Mouse (Mus musculus): ENCODE results near the gene Mc1r. TPM values are rescaled to one million over a fixed set of nuclear protein-coding genes. Genes with fewer than 3 reads are reported as not detected.

Mc1r gene
- total RNA-seq (2022), result not detected

- DNase-seq (ENCODE audit: low spot score), result peak; percentile 25
These were observed at the start of gene Mc1r for GRCm38 (mm10) chr8:123406786-123407185. Mc1r (plus strand) TSS chr8:123407107.

DNA sequence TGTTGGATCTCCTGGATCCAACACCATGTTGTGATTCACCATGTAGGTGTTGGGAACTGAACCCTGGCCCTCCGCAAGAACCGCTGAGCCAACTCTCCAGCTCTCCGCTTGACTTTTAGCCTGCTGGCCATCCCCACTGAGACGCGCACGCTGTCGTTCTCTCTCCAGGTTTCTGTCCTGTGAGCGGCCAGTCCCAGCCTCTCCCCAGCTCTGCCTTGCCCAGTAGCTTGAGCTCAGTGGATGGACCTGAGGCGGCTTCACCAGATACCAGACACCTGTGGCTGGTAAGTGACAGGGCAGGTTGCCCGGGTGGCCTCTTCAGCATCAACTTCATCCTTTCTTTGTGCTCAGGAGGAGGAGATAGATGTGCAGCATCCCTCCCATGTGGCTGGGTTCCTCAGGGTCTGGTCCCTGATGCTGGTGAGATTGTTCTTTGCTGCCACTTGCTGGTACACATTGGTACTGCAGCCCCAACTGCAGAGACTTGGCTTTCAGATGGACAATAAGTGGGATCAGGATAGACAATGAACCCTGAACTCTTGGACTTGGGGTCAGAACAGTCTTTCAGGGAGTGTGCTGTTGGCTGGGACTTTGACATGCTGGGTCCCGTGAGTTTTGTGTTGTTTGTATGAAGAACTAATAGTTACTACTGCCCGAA is 45.7 kb upstream of the Mc1r start:
- peak; percentile 72 for DNase-seq (ENCODE audit: low spot score)

DNA sequence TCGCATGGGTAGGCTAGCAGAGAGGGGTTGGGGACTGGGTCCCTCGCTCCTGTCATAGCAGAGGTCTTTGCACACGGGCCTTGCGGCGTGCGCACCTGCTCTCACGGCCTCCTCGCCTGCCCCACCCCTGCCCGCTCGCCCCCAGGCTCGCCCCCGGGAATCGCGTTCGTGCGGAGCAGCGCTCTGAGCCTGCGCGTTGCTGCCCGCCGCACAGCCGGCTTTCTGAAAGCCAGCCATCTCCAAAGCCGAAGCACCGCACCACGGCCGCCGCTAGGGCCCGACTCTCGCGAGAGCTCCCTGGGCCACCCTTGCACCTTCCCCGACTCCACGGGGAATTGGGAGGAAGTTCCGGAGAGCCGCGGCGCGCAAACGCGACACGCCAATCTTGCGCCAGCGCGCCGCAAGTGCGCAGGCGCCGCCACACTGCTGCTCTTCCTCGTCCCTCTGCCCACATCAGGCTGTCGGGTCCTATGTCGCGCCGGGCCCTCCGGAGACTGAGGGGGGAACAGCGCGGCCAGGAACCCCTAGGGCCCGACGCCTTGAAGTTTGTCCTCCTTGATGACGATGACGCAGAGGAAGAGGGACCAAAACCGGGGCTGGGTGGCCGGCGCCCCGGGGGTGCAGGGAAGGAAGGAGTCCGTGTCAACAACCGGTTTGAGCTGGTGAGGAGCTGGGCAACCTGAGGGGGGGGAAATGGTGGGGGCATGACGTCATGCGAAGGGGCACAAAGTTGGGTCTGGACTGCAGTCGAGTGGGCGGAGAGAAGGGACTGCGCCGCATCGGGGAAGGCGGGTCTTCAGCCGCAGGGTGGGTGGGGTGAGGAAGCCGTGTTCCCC is 33.3 kb upstream of the Mc1r start, which contains the start of gene Tcf25:
Tcf25 (plus strand) TSS at position 351 of the 836 bp plus-strand sequence.
- DNase-seq (ENCODE audit: low spot score), result peak; percentile 93

DNA sequence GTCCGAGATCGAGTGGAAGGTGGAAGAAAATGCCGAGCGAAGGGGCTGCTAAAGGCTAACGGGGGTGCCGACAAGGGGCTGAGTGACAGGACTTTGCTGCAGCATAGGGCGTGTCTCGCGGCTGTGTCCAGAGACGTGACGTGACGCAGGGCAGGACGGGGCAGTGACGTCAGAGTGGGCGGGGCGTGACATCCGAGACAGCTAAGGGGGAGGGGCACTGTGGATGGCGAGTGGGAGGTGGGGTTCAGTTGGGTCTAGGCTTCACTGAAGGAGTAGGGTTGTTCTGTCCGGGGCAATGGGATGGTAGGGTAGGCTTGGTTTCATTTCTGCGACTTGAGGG is 32.7 kb upstream of the Mc1r start:
- peak; percentile 92 for DNase-seq (ENCODE audit: low spot score)

DNA sequence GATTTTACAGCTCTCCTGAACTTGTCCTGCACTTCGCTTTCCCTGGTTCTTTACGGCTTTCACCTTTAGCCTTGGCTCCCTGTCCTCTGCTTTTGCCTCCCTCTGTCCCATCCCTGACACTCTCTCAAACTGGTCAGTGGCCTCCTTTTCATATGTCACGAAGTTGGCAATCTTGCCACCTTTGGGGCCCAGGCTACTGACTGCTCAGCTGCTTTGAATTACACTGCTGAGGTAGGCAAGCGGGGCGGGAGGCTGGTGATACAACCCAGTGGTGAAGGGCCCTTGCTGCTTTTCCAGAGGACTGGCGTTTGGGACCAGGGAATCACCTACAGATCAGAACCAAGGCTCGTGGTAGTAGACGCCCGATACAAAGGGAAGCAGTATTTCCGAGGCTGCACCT is 31.2 kb upstream of the Mc1r start:
- no peak for DNase-seq (ENCODE audit: low spot score)

GRCm38 (mm10) chr8:123376106-123376505 is 30.8 kb upstream of the Mc1r start:
- DNase-seq (ENCODE audit: low spot score), result no peak

- DNase-seq (ENCODE audit: low spot score), result no peak
These were observed 25.2 kb upstream of the Mc1r start for GRCm38 (mm10) chr8:123381711-123382110.

DNA sequence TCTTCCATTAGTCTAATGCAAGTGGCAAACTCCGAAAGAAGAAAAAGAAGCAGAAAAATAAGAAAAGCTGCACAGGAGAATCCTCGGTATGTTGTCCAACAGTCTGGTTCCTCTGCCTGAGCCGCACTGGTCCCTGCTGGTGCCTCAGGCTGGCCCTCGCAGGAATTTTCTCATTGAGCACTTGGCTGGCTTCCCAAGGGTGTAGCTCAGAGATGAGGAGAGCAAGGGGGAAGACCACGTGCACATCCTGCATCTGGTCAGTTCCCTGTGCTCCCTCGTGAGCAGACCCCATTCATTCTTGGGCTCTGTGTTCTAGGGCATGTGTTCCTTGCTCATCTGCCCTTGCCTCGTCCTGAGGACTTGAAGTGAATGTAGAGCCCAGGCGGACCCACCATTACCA is 24.4 kb upstream of the Mc1r start:
- DNase-seq (ENCODE audit: low spot score), result no peak

DNA sequence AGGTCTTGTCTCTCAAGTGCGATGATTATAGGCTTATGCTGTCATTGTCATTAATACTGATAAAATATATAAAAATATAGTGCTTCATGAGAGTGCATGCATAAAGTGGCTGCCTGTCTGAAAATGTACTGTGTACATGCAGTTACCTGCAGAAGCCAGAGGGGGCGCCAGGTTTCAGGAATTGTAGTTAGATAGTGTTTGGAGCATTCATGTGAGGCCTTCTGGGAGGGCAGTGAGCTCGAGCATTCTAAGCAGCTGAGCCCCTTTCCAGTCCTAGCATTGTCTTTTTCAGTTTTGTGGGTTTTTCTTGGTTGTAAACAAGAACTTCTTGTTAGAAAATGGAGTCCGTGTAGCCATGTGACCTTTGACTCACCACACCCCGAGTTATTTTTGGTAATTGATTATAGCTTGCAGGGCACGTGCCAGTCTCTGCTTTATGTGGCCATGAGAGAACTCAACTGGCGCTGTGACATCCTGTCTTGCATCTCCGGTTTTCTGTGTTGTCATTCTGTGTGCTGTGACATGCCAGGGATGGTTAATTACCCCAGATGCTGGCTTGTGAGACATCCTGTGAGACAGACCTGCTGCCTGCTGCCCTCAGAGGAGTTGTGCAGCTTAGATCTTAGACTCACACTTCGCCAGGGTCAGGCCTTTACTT is 21.9 kb upstream of the Mc1r start:
- DNase-seq (ENCODE audit: low spot score), result no peak

- DNase-seq (ENCODE audit: low spot score), result no peak
These were observed 19.9 kb upstream of the Mc1r start for GRCm38 (mm10) chr8:123387041-123387440.

DNA sequence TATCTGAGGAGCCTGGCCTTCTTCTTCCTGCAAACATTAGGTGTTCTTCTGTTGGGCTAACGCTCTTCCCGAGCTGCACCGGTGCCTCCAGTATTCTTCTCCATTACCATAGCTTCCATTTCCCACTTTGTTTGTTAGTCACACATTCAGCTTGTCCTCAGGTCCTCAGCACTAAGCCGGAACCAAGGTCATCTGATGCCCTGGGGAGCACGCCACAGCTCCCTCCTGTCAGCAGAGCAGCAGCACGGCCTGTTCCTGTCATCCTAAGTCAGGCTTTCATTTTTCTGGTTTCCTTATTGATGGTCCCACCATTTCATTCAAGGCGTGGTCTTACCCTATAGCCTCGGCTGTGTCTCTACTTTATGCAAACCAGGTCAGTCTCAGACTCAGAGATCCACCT is 19.1 kb upstream of the Mc1r start:
- no peak for DNase-seq (ENCODE audit: low spot score)

- DNase-seq (ENCODE audit: low spot score), result no peak
These were observed 17.9 kb upstream of the Mc1r start for GRCm38 (mm10) chr8:123389026-123389425.

GRCm38 (mm10) chr8:123398308-123398707 is 8.6 kb upstream of the Mc1r start:
- DNase-seq (ENCODE audit: low spot score), result no peak

GRCm38 (mm10) chr8:123401936-123402335 is 5.0 kb upstream of the Mc1r start:
- DNase-seq (ENCODE audit: low spot score), result no peak

GRCm38 (mm10) chr8:123402730-123403326 is 4.1 kb upstream of the Mc1r start:
- DNase-seq (ENCODE audit: low spot score), result peak; percentile 19

DNA sequence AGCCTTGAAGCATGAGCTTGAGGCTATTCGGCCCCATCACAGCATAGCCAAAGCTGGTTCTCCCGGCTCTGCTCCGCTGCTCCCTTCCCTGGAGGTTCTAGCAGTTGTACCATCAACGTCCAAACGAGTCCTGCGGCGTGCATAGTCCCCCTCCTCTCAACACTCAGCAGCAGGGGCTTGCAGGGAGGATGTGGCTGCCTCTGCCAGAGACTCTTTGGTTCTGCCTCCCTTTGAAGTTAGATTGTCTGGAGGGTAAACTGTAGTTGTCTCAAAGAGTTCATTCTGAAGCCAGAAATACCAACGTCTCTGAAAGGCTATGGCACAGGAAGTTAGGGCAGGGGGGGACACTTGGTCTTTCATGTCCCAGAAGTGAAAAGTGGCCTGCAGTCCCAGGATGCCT is 2.4 kb upstream of the Mc1r start:
- no peak for DNase-seq (ENCODE audit: low spot score)

- DNase-seq (ENCODE audit: low spot score), result no peak
These were observed 705 bp downstream of the Mc1r start for GRCm38 (mm10) chr8:123407612-123408011.

- no peak for DNase-seq (ENCODE audit: low spot score)
These were observed 2.0 kb downstream of the Mc1r start for GRCm38 (mm10) chr8:123408586-123409544.

- peak; percentile 66 for DNase-seq (ENCODE audit: low spot score)
These were observed 3.2 kb downstream of the Mc1r start for GRCm38 (mm10) chr8:123410049-123410587.

DNA sequence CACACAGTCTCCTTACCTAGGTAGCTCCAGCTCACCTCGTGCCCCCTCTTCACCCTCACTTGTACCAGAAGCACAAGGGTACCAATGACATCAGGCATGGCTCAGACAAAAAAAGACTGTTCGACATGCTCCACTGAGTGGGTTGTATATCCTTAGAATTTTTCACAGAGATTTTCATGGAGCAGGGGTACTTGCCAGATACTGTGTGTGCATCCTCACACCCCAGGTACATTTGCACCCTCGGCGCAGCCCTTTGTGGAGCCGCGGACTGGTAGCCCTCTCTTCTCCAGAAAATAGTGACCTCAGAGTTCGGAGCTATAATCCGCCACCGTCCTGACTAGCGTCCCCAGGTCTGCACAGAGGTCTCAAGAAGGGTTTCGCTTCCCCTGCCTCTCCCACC is 3.9 kb downstream of the Mc1r start:
- DNase-seq (ENCODE audit: low spot score), result no peak

DNA sequence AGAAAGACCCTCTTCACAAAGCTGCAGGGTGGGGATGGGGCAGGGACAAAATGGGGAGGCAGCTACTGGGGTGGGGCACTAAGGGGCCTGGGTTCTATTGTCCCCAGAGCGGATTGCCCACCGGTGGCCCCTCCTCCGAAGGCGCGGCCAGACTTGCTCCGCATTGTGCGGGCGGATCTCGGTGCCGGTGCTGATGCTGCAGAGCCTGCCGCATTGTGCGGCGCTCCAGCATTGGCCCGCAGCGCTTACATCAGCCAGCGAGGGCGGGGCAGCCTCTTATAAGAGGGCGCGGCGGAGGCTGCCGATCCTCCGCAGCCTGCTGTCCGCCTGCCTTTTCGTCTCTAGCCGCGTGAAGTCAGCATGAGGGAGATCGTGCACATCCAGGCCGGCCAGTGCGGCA is 4.3 kb downstream of the Mc1r start, which contains the start of gene Tubb3:
Tubb3 (plus strand) TSS at position 179 of the 400 bp plus-strand sequence.
- no peak for DNase-seq (ENCODE audit: low spot score)
